Mouse (Mus musculus): ENCODE data around the gene Sbk3.

DNA sequence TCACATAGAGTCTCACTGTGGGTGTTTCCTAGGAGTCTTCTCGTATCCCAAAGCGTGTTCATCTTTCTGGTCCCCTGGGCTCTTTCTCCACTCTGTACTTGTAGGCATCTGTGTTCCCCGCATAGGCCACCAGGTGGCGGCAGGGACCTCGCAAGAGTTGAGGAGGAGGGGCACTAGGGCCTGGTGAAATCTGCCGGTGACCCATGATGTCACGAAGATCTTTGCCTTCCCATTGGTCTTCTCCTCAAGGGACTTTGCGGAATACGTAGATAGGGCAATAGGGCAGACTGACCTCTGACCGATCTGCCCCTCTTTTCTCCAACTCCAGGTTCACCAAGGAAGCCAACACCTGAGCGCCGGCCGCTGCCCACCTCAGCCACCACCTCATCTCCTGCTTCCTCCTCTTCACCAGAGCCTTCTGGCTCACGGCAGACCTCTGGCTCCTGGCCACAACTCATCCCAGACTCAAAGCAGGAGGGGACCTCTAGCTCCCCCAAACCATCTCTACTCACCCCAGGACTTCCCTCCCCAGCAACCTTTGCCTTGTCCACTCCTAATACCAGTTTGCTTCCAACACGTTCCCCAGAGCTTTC lies 27.6 kb downstream of the Sbk3 start:
- TF ChIP-seq CTCF (IDR thresholded peaks at IDR 0.05; ENCODE audit: control insufficient read depth, insufficient read depth, insufficient read length): peak; percentile 79
- no peak for TF ChIP-seq MYOD1 (IDR thresholded peaks at IDR 0.05; ENCODE audit: control insufficient read depth, insufficient read length, low read depth)
- TF ChIP-seq MAX (IDR thresholded peaks at IDR 0.05): no peak
